ENCODE assay signal across 8 mouse cellular contexts in the genomic region with DNA sequence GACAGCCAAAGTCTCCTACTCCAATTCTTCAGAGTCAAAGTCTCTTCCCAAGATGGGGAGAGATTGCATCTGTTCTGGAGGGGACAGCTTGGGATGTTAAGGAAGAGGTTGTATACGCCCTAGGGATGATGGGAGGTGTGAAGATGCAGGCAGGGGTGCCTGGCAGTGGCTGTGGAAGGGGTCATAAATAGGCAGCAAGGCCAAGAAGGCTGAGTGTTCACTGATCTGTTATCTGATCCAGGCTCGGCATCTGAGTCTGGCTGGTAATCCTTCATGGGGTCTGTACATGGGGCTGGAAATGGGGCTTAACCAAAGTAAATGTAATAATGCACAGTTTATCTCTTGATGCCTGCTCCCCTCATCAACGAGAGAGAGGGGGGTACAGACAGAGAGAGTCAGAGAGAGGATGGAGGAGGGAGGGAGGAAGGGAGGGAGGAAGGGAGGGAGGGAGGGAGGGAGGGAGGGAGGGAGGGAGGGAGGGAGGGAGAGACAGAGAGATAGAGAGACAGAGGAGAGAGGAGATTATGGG. TPM values are rescaled to one million over a fixed set of nuclear protein-coding genes. Genes with fewer than 3 reads are reported as not detected.
DNase-seq lines count a peak whose midpoint lies in the region; ATAC-seq and TF ChIP-seq lines count a peak whose summit lies in the region.

A gene (plus strand): TSS at position 212 of the 529 bp plus-strand sequence.

- peaks cover 7% of the 10 kb centered on the region; the same call in 1 of the 2 replicates for H3K27me3 ChIP-seq in liver, adult 2 months (ENCODE audit: control insufficient read depth, insufficient read depth, low read length)
- H3K27me3 ChIP-seq in heart, embryonic 11.5 days (ENCODE audit: control insufficient read depth, insufficient read depth, low read length) = no peaks in the 10 kb centered on the region
- peaks cover 14% of the 10 kb centered on the region for H3K27me3 ChIP-seq in neural tube, embryonic 15.5 days (replicated peaks)

- TF ChIP-seq CTCF in liver, adult 2 months (IDR thresholded peaks at IDR 0.05; ENCODE audit: low read depth, low read length) = no peak

- no peaks in the 10 kb centered on the region for H3K9me3 ChIP-seq in heart, embryonic 11.5 days (replicated peaks; ENCODE audit: control insufficient read depth, low read length)
- no peaks in the 10 kb centered on the region for H3K9me3 ChIP-seq in neural tube, embryonic 15.5 days (replicated peaks)

- H3K4me2 ChIP-seq in heart, embryonic 11.5 days = peak within 1 kb of the TSS; percentile 81
- peak within 1 kb of the TSS; percentile 72 for H3K4me2 ChIP-seq in neural tube, embryonic 15.5 days

- no peak for ATAC-seq in heart, embryonic 11.5 days (replicated peaks; ENCODE audit: insufficient number of reproducible peaks, low FRiP score, low TSS enrichment)
- 0 out of 2 replicates have a peak, but pooled peaks have one; percentile 31 for ATAC-seq in neural tube, embryonic 15.5 days (ENCODE audit: low FRiP score)
- no peak for ATAC-seq in megakaryocyte-erythroid progenitor cell, adult 5-6 weeks (replicated peaks; ENCODE audit: low FRiP score, low TSS enrichment, poor library complexity, severe bottlenecking)

- H3K4me3 ChIP-seq in liver, adult 2 months (ENCODE audit: insufficient read depth, low read depth, low read length) = peak within 1 kb of the TSS; percentile 67
- peak within 1 kb of the TSS; percentile 35 for H3K4me3 ChIP-seq in heart, embryonic 11.5 days (ENCODE audit: low read depth, low read length)
- peak within 1 kb of the TSS; percentile 34 for H3K4me3 ChIP-seq in neural tube, embryonic 15.5 days (replicated peaks)

- no peaks in the 10 kb centered on the region; the same call in 1 of the 2 replicates for H3K4me1 ChIP-seq in liver, adult 2 months (ENCODE audit: control insufficient read depth, insufficient read depth, low read length)
- no peaks in the 10 kb centered on the region for H3K4me1 ChIP-seq in heart, embryonic 11.5 days (ENCODE audit: control insufficient read depth, insufficient read depth, low read length)
- peaks cover 8% of the 10 kb centered on the region for H3K4me1 ChIP-seq in neural tube, embryonic 15.5 days

- no peak for DNase-seq in liver, adult 2 months (ENCODE audit: extremely low read depth, low read depth, low spot score)
- no peak for DNase-seq in liver
- peak; percentile 30 for DNase-seq in embryo, embryonic 10 days (ENCODE audit: low spot score)
- no peak for DNase-seq in left cerebral cortex, postnatal 25 days (ENCODE audit: low spot score in 2 of 2)
- no peak for DNase-seq in right cerebral cortex, postnatal 10 days (ENCODE audit: low spot score in 2 of 2)

- peak within 1 kb of the TSS; percentile 68 for H3K9ac ChIP-seq in liver, adult 2 months (ENCODE audit: low read depth, low read length)
- peak within 1 kb of the TSS; percentile 65 for H3K9ac ChIP-seq in heart, embryonic 11.5 days (ENCODE audit: low read depth, low read length)
- H3K9ac ChIP-seq in neural tube, embryonic 15.5 days (replicated peaks) = peak within 1 kb of the TSS; percentile 23

- H3K79me2 ChIP-seq in liver, adult 2 months (ENCODE audit: control insufficient read depth, insufficient read depth, low read length) = no peaks in the 10 kb centered on the region

- intact Hi-C loops in left cerebral cortex, postnatal 25 days (cut with DNase I) = no loop called here

- peak within 1 kb of the TSS; percentile 23; the same call in 1 of the 2 replicates for H3K27ac ChIP-seq in liver, adult 2 months (replicated peaks; ENCODE audit: insufficient read depth, low read depth, low read length)
- peak within 1 kb of the TSS; percentile 22; the same call in 1 of the 2 replicates for H3K27ac ChIP-seq in heart, embryonic 11.5 days (ENCODE audit: low read depth, low read length)
- H3K27ac ChIP-seq in neural tube, embryonic 15.5 days (replicated peaks) = peak within 1 kb of the TSS; percentile 39; the same call in 1 of the 2 replicates

- no peaks in the 10 kb centered on the region for H3K36me3 ChIP-seq in liver, adult 2 months (ENCODE audit: control insufficient read depth, insufficient read depth, low read length)
- H3K36me3 ChIP-seq in heart, embryonic 11.5 days (ENCODE audit: control insufficient read depth, insufficient read depth, low read length) = no peaks in the 10 kb centered on the region
- H3K36me3 ChIP-seq in neural tube, embryonic 15.5 days = no peaks in the 10 kb centered on the region

- TF ChIP-seq POLR2A in liver, adult 2 months (IDR thresholded peaks at IDR 0.05; ENCODE audit: extremely low read depth, insufficient read depth, low read length) = no peak

- WGBS in liver, adult 2 months = 33% methylated on average over 3 of the region's 3 CpGs
- 24% methylated on average over 2 of the region's 3 CpGs for WGBS in heart, embryonic 11.5 days (ENCODE audit: insufficient replicate concordance)
- WGBS in neural tube, embryonic 15.5 days = 27% methylated on average over 2 of the region's 3 CpGs

RNA-seq across cellular contexts. Expression of the gene that starts here (rescaled TPM):
- 4.6 and 7.0 TPM in 2 replicates for total RNA-seq in liver, adult 2 months (2014; rRNA removed)
- polyA plus RNA-seq in liver, adult 2 months (2012; rRNA removed) = 4.8 and 8.1 TPM in 2 replicates
- polyA plus RNA-seq in heart, embryonic 11.5 days (2014; fragmentation: Nextera tagmentation; extraction: Ambion mirVana) = 113 and 141 TPM in 2 replicates
- total RNA-seq in left cerebral cortex, postnatal 25 days (2021) = 10 to 100 TPM; 26.8 to 32.8 TPM
- 239 and 261 TPM in 2 replicates for polyA plus RNA-seq in neural tube, embryonic 15.5 days (2015; fragmentation: Nextera tagmentation; extraction: Ambion mirVana)
- 0.26 and 0.37 TPM in 2 replicates for total RNA-seq in megakaryocyte-erythroid progenitor cell, adult 5-6 weeks (2014; fragmentation: Nextera tagmentation)
- total RNA-seq in megakaryocyte-erythroid progenitor cell, adult 5-6 weeks (2017) = 0.80 and 0.91 TPM in 2 replicates

Comparison
In these comparisons a context has a peak if more than half of its experiments do, and no peak if none do; other contexts are left out.
1. RNA of the gene that starts here (polyA plus RNA-seq): 239 to 261 TPM in neural tube, embryonic 15.5 days and 113 to 141 TPM in heart, embryonic 11.5 days; 4.8 to 8.1 TPM in liver, adult 2 months; every median in the first group is over 10 times any median in the second.
2. Peak in every context shown above with its lines, with median percentiles within 50 percentile points of each other: H3K27ac ChIP-seq, H3K4me3 ChIP-seq and H3K9ac ChIP-seq.